Mouse (Mus musculus): ENCODE results near the gene Sod2.
A peak's percentile ranks its signal among the peaks of the same experiment; 100 is the strongest.
"Not testable (repeated sequence)": the region's sequence is repeated elsewhere in the genome, so short reads cannot be mapped to it uniquely, and the experiment has no call there.

Sod2 gene

DNA sequence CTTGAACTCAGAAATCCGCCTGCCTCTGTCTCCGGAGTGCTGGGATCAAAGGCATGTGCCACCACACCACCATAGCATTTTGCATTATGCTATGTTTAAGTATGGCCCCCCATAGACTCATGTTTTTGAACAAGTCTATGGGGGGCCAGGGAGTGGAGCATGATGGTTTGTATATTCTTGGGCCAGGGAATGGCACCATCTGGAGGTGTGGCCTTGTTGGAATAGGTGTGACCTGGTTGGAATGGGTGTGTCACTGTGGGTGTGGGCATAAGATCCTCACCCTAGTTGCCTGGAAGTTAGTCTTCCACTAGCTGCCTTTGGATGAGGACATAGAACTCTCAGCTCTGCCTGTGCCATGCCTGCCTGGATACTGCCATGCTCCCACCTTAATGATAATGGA is at the start of gene Sod2:
Gene Sod2, plus strand, starts transcription at position 301 of the 400 bp plus-strand sequence.
- DNase-seq (ENCODE audit: low spot score in 2 of 2), result not testable (repeated sequence)

DNA sequence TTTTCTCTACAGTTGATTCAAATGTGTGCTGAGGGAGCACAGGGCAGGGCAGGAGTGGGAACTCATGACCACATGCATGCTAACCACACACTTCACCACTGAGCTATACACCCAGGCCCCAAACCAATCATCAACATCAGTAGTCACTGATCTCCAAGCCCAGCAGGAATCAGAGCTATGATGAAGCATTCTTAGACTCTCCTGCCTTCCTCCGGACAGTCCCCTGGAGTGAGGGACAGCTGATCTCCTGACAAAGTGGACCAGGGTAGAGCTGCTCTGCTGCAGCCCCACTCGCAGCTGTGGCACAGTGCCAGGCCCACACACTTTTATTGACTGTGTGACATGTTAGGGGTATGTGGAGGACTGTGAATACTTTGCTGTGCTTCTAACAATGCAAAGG is 47.3 kb upstream of the Sod2 start:
- DNase-seq (ENCODE audit: low spot score in 2 of 2), result not testable (repeated sequence)

DNA sequence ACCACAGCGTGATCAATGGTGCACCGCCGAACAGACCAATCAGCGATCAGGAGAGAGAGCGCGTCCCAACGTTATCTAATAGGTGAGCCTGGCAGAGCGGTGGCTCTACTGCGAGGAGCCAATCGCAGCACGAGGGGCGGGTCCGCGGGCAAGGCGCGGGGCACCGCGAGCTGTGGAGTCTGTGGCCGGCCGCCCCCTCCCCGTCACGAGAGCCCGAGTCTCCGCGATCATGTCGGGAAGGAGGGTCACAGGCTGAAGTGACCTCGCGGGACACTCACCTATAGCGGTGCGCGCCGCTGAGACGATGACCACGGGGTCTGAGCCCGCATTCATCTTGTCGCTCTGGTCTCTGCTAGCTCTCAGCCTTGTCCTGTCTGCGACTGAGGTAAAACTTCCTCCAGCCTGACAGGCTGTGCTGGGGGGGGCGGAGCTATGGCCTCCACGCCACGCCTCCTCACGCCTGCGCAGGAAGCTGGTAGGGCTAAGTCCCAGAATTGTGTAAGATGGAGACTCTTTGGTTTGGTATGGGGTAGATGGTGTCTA is 46.2 kb upstream of the Sod2 start, which contains the start of gene Acat2:
Gene Acat2, minus strand, starts transcription at position 417 of the 543 bp plus-strand sequence.
- peak; percentile 92 to 93 for DNase-seq (ENCODE audit: low spot score in 2 of 2)

DNA sequence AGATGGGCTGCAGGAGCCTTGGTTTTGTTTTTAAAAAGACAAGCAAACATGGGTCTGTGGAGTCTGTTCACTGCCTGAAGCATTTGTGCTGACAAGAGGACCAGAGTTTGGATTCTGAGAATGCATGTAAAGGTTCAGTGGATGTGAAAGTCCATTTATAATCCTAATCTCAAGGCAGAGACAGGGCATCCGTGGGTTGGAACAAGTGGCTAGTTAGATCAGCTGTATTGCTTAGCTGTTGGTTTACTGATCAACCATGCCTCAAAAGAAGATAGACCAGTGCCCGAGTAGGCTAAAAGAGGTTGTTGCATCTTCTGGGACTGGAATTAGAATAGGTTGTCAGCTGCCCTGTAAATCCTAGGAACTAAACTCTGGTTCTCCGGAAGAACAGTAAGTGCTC is 43.2 kb upstream of the Sod2 start:
- DNase-seq (ENCODE audit: low spot score in 2 of 2), result no peak

DNA sequence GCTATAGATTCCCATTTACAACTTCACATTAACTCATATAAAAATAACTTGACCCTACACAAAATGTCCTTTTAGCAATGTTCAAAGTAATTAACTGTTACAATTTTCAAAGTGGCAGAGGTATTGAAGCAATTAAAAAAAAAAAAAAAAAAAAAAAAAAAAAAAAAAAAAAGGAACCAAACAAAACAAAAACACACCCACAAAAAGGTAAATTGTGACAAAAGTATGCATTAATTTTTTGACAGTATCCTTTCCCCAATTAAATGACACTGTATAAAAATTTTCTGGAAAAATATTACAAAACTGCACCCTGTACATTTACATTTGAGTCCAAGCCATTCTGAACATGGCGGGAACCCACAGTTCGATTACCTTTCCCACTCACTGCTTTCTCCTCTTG is 39.5 kb upstream of the Sod2 start:
- no peak for DNase-seq (ENCODE audit: low spot score in 2 of 2)

DNA sequence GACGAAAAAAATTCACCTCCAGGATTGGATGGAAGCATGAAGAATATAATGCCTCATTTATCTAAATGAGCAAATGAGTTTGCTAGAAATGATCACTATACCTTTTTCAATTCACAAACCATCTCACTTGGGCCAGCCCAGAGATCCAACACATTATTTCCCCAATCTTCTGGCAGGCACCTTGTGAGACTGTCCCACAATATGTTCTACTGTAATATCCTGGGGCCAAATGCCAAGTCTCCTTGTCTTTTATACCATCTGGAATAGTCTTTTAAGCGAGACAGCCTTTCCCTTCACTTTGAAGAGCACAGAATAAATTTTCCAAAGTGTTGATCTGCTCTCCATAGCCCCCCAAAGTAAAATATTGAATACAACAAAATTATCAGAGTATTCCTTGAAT is 32.8 kb upstream of the Sod2 start:
- no peak for DNase-seq (ENCODE audit: low spot score in 2 of 2)

DNA sequence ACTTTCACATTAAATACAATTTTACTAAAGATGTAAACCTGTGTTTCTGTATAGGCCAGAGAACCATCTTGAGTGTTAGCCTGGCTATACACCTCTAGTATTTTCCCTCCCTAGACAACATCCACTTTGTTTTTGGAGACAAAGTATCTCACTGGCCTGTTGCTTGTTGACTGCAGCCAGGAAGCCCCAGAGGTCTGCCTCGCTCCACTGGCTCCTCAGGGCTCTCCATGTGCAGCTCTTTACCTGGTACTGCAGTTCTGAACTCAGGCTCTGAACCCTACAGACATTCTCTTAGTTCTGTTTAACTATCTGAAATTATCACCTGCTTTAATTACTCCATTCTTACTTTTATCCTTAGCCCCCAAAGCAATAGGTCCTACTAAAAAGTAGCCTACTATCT is 28.1 kb upstream of the Sod2 start:
- DNase-seq (ENCODE audit: low spot score in 2 of 2), result no peak

DNA sequence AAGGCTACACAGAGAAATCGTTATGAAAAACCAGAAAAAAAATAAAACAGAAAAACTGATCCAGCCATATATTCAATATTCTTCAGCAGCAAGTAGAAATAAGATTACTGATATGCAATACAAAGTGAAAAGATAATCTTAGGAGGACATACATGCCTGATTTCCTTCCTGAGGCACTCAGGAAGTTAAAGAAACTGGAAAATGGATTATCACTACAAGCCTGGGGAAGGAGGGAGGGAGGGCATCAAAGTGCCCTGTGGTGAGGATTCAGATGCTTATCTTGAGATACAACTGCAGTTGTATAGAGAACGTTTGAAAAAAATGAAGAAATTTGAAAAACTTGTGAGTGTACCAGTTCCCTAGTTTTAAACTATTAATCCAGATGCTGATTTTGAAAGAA is 22.7 kb upstream of the Sod2 start:
- no peak for DNase-seq (ENCODE audit: low spot score in 2 of 2)

DNA sequence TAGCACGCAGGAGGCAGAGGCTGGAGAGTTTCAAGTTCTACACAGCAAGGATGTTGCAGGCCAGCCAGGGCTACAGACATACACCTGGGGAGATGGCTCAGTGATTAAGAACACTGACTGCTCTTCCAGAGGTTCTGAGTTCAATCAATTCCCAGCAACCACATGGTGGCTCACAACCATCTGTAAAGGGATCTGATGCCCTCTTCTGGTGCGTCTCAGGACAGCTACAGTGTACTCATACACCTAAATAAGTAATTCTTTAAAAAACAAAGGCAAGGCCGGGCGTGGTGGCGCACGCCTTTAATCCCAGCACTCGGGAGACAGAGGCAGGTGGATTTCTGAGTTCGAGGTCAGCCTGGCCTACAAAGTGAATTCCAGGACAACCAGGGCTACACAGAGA is 18.6 kb upstream of the Sod2 start:
- peak in 1 of 2 experiments; percentile 16 for DNase-seq (ENCODE audit: low spot score in 2 of 2)

DNA sequence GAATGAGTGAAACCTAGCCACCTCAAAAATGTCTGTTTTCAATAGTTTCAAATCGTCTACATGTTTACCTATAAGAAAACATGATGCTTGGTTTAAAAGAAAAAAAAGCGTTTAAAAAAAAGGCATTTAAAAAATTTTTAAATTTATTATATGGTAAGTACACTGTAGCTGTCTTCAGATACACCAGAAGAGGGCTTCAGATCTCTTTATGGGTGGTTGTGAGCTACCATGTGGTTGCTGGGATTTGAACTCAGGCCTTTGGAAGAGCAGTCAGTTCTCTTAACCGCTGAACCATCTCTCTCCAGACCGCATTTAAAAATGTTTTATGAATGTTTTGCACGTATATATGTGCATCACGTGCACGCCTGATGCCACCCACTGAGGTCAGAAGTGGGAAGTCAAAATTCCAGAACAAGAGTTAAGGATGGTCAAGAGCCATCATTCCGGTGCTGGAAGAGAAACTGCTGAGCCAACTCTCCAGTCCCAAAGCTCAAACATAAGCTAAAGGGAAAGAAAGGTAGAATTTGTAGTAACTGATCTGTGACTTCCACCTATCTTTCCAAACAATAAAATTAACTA is 16.0 kb upstream of the Sod2 start:
- no peak for DNase-seq (ENCODE audit: low spot score in 2 of 2)

DNA sequence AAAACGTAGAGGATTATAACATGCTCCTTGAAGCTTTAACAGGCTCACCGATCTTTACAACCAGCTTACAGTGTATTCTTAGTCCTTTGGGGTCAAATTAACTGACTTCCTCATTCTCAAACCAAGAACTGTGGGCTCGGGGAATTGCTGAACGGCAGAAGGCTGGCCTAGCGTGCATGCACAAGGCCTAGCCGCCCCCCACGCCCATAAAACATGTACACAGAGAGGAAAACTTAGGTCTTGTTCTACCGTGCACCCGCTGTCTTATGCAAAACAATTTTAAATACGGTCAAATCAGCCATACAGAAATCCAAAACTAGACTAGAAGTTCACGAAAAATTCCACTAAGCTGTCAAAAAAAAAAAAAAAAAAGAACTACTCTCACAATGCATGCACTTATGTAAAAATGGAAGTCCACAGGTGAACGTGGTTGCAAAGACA is 15.4 kb upstream of the Sod2 start:
- DNase-seq (ENCODE audit: low spot score in 2 of 2), result peak; percentile 71 to 72

DNA sequence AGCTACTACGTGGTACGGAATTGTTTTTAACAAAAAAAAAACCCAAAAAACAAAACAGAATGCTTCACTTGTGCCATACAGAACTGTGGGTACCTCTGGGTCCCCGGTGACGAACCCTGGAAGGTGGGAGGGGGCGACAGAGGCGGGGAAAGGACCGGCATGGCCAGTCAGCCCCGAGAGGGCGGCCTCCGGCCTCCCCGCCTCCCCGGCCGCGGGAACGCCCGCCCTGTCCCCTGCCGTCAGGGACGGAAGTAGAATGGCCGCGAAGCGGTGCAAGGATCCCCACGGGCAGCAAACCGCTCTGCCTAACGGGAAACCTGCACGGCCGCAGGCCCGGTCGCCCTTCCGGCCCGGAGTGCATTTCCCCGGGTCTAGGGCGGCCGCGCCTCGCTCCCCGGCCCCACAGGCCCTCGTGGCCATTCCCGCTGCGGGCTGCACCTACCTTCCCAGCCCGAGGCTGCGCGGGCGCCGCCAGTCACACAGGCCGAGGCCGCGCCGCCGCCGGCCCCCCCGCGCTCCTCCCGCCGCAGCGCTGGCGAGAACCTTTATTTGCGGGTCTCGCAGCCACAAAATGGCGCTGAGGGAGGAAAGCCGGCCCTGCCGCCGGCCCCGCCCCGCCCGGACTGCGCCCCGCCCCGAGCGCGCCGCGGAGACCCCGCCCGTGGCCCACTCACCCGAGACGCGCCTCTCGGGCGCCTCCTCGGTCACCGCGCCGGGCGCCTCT is 14.8 kb upstream of the Sod2 start:
- peak; percentile 87 to 88 for DNase-seq (ENCODE audit: low spot score in 2 of 2)

DNA sequence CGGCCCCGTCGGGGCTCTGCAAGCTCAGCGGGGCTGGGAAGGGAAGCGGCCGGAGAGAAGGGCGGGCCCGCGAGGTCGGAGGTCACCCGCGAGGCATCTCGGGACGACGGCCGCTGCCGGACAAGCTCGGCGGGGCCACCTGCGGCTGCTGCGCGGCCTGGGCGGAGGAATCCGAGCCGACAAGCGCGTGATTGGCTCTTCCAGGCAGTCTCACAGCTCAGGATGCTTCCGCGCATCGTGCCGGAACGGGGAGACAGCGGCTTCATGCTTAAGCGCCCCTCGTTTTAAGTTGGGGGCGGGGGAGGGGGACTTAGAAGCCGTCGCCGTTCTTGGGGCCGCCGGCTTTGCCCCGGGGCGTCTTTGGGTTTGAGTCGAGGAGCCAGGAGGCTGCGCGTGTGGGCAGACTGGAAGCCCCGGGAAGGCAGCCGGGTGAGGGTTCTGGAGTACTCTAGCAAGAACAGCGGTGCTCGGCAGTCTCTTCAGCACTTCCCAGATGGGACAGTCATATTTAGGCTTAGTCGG is 14.1 kb upstream of the Sod2 start:
- peak; percentile 93 for DNase-seq (ENCODE audit: low spot score in 2 of 2)

DNA sequence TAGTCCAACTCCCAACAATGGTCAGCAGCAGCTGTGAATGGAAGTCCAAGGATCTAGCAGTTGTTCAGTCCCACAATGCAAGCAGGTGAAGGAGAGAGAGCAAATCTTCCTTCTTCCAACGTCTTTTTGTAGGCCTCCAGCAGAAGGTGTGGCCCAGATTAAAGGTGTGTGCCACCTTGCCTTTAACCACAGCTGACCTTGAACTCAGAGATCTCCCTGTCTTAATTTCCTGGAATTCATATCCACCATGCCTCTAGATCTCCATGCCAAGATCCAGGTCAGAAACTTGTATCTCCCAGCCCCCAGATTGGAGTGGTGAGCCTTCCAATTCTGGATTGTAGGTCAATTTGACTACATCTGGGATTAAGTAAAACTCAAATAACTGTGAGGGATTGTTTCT is 12.6 kb upstream of the Sod2 start, which contains the start of gene Wtap:
Gene Wtap, minus strand, starts transcription at position 101 of the 400 bp plus-strand sequence.
- no peak for DNase-seq (ENCODE audit: low spot score in 2 of 2)

DNA sequence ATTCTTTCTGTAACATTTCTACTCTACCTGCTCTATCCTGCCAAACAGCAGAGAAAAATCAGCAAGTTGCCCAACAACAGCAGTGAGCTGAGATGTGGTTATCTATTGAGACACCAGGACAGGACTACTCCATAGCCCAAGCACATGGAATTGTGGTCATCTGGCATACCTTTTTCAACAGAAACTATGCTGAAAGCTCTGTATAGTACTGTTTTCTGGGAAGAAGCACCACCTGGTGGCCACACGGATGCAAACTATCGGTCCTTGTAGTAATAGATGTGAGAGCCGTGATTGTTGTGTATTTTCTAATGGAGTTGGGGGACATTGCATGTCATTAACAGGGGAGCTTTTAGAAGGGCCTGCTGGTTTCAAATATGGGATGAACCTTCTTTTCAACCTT is 10.3 kb upstream of the Sod2 start:
- peak; percentile 45 to 57 for DNase-seq (ENCODE audit: low spot score in 2 of 2)

DNA sequence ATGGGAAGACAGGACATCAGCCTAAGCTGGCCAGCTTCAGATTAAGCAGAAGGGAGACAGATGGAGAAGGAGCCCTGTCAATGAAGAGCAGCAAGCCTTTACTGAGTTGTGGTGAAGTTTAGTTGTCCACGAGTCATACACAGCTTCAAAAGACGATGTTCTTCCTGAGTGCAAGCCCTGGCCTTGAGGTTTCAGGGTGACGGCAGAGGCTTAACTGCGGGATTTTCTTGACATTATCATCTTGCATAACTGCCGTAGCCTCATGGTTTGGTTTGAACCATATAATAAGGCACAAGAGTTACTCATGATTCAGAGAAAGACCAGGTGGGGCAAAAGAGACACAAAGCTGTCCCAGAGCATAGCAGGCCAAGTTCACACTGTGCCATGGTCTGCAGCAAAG is 8.8 kb upstream of the Sod2 start:
- no peak for DNase-seq (ENCODE audit: low spot score in 2 of 2)

DNA sequence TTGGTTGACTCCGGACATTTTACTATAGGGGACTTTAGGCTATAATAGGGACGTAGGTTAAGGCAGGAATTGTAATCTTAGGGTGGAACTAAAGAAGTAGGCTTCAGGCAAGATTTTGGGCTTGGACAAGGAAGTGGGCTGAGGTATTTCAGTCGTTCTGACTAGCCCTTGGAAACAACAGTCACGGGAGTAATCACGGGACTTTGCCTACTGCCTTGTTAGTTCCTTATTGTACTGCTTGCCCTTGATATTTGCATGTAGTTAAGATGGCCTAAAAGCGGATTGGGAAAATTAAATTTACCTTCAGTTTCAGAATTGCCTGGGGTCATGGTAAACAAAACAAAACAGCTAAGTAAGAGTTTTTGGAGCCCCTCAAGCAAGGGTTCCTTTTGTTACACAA is 7.6 kb upstream of the Sod2 start:
- no peak for DNase-seq (ENCODE audit: low spot score in 2 of 2)

DNA sequence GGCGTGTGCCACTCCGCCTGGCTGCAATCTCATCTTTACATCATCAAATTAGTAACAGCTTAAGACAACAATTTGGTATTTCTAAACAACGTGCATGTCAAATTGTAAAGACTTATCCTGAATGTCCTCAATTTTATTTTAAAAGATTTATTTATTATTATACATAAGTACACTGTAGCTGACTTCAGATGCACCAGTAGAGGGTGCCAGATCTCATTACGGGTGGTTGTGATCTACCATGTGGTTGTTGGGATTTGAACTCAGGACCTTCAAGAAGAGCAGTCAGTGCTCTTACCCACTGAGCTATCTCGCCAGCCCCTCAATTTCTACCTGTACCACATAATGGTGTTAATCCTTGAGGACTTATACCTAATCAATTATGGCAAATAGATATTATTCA is 4.4 kb upstream of the Sod2 start:
- not testable (repeated sequence) for DNase-seq (ENCODE audit: low spot score in 2 of 2)

DNA sequence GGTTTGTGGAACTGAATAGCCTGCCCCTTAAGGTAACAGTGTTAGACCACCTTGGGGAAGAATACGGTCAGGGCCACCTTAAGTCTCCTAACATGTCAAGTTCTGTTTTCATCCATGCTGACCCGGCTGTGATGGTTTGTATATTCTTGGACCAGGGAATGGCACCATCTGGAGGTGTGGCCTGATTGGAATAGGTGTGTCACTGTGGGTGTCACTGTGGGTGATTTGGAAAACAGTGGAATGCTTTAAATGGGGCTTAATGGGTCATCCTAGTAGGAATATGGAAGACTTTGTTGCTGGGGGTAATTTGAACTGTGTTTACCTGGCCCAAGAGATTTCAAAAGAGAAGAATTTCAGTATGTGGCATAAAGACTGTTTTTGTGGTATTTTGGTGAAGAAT is 2.2 kb upstream of the Sod2 start:
- DNase-seq (ENCODE audit: low spot score in 2 of 2), result not testable (repeated sequence)

DNA sequence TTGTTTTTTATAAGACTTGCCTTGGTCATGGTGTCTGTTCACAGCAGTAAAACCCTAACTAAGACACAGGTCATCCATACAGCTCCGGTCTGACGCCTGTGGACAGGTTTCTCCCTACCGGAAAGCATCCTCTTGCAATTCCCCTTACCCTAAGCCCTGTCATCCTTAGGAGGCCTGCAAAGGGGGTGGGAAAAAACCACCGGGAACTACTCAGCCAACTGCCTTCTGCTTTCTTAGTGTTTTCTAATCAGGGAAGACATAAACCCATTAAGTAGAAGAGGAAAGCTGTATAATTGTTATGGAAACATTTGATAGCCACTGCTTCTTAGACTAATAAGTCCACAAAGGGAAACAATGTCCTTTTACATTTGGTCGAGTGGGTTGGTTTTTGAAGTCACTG is 338 bp downstream of the Sod2 start:
- DNase-seq (ENCODE audit: low spot score in 2 of 2), result no peak

DNA sequence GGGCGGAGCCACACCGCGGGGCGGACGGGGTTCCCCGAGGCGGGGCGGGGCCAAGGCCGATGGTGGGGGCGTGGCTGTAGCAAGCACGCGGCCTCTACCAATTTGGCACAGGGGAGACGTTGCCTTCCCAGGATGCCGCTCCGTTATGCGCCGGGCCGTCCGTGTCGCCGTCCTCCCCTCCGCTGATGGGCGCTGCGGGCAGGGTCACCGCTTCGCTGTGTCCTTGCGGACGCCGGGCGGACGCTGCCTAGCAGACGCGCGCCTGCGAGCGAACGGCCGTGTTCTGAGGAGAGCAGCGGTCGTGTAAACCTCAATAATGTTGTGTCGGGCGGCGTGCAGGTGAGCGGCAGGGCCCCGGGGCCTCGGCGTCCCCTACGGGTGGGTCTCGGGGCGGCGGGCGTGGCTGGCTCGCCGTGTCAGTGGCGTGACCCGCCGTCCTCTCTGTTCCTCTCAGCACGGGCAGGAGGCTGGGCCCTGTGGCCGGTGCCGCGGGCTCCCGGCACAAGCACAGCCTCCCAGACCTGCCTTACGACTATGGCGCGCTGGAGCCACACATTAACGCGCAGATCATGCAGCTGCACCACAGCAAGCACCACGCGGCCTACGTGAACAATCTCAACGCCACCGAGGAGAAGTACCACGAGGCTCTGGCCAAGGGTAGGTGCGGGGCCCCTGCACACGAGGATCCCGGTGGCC is 1.2 kb downstream of the Sod2 start:
- DNase-seq (ENCODE audit: low spot score in 2 of 2), result peak; percentile 98 to 99

DNA sequence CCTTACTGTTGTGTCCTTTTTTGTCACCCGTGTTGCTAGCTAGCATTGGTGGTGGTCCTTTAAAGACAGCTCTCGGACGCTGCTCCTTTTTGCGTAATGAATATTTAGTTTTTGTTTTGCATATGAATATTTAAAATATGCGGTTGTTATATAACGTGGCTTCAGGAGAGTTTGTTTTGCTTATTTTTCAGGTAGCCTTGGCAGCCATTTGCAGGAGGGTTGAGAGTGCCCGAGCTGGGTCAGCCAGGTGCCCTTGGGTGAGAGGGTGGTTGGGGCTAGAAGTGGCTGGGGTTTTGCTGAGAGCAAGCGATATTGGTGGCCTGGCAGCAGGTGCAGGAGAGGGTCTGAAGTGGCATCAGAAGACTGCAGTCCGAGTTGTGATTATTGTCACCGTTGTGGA is 1.9 kb downstream of the Sod2 start:
- no peak for DNase-seq (ENCODE audit: low spot score in 2 of 2)
